Mouse (Mus musculus) gastrocnemius, postnatal 4 days (tissue): ENCODE measurements around the gene Prrx2. TPM values are rescaled to one million over a fixed set of nuclear protein-coding genes. Genes with fewer than 3 reads are reported as not detected.

ENCODE experiments used
- DNase-seq, 2 experiments: peaks; one replicate each; pipeline ENCODE4 v3.0.0; 2021 to 2022; ENCODE audit warnings: low spot score in 2 of 2, mixed read lengths in 2 of 2
- total RNA-seq, 2 experiments: library from RNA; stranded (reverse); gene quantifications; 2 replicates each; pipeline ENCODE4 v1.2.3; 2021

Gene Prrx2
- total RNA-seq, 2 experiments from 2014 or later, result 12.3 to 13.3 TPM

DNA sequence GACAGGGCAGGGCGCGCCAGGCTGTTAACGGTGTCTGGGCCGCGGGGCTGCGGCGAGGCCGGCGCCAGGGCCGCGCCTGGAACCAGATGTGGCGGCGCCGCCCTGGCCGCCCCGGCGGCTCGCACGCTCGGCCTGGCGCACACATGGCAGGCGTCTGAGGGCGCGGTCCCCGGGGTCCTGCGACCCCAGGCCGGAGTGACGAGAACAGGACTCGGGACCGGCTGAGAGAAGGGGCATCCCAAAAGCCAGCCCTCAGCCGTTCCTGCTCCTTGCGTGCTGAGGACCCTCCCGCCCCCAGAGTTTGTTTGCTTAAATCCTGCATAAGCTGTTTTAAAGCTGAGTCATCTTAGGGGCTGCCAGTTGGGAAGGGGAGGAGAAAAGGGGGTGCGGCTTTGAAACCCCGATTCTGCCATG is 30.2 kb downstream of the Prrx2 start:
- peak in 1 of 2 experiments; percentile 40 for DNase-seq

DNA sequence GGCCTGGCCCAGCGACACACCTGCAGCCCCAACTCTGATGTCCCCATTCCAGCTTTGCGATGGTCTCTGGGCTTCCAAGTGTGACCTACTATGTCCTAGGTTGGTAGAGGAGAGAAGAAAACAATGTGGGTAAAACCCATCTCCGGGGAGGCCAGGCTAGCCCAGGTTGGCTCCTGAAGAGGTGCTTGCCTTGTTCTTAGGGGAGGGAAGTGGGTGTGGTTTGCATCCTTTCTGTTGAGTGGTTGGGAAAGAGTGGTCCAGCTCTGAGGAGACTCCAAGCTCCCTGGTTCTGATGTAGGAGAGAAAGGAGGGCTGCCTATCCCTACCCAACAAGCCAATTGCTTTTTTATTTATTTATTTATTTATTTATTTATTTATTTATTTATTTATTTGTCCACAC is 30.7 kb downstream of the Prrx2 start:
- no peak for DNase-seq

DNA sequence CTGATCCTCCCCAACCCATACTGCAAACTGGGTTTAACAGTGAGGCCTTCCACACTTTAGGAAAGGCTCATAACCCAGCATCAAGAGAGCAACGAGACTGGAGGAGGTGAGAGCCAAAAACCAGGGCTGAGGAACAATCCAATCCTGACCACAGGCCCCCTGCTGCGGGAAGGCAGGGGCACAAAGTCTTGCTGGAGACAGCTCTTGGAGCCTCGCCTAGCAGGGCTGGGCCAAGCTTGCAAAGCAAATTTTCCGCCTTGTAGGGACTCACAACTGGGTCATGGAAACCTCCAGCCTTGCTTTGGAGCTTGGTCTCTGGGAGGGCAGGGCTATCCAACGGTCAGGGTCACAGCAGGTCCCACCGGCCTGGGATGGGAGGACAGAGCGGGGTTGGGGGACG is 36.1 kb downstream of the Prrx2 start:
- DNase-seq, result peak in 1 of 2 experiments; percentile 36

DNA sequence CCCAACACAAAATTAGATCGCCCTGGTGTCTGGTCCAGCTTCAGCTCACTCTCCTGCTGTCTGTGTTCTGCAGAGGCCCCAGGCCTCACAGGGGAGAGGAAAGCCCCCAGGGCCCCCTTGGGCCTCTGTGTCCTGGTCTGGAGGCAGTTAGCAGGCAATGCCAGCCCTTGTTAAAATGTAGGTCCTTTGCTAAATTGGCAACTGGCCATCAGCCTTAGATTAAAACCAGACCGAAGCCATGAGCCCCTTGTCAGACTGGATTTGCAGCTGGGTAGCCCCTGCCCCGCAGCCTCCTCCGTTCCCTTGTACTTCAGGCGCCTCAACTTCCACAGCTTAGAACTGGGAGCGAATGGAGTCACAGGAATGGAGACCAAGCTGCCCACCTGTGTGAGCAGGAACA is 37.9 kb downstream of the Prrx2 start:
- DNase-seq, result no peak

DNA sequence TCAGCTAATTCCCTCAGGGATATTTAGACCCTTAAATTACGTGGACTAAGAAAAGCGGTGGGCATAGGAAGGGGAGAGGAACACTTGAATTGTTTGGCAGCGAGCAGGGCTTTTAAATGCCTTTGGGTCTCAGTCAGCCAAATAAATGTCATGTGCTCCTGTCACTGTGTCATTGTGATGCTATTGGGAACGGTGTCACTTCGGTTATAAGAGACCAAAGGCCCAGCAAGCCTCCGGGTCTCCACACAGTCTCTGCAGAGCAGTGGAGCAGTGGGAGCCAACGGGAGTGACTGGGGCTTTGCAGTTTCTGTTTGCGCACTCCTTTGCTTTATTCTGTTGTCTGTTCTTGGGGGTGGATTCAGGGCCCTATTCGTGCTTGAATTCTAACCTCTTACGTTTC is 39.7 kb downstream of the Prrx2 start:
- DNase-seq, result no peak

DNA sequence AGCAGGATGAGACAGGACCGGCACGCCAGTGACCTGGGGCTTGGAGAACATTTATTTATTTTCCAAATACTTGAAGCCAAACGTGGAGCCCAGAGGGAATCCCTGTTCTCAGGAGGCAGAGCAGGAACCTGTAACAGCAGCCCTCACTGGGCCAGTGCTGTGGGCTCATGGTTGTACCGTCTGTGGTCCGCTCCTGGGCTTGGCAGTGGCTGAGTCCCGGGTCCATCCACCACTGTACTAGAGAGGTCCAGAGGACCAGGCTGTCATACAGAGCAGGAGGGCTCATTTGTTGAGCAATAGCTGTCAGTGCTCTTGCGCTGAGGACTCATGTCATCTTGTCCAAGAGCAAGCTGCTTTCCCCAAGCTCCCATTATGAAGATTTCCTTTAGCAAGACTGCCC is 40.3 kb downstream of the Prrx2 start:
- DNase-seq, result no peak

DNA sequence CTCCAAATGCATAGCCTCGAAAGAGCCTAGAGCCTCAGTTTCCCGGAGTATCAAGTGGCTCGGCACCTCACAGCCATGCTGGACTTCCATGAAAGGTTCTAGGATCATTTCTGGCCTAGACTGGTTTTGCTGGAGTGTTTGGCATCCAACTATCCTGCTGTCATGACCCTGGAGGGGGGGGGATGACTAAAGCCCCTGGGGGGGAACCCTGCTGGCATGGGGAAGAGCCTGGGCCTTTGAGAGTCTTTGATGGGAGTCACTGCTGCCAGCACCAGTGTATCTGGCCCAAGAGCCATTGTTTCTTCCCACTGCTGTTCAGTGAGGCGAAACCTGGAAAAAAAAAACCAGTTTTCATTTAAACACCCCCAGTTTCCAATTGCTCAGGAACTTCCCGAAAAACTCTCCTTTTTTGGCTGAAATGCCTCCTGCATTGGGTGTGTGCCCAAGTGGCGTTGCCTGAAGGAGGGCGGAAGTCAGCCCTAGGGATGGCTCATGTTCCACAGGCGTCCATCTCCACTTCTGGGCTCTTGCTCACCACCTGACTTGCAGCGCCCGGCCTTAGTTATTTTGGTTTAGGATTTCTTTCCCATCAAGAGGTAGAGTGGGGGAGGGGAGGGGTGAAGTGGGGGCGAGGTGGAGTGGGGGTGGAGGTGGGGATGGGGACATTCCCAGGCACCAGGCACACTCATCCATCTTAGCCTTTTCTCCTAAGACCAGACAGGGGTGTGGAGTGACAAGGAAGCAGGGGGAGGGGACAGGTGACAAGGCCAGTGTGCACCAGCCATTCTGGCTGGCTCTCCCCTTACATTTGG is 41.1 kb downstream of the Prrx2 start:
- DNase-seq, result peak; percentile 57 to 65

DNA sequence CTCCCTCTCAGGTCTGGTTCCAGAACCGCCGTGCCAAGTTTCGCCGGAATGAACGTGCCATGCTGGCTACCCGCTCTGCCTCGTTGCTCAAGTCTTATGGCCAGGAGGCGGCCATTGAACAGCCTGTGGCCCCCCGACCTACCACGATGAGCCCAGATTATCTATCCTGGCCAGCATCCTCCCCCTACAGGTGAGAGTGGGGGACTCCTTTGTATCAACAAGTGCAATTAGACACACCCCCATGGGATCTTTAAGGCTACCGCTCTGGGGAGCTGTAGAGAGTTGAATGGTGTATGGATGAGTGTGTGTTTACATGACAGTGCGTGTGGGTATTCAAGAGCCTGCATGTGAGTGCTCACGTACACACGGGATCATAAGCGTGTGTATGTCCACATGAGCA is 44.7 kb downstream of the Prrx2 start:
- DNase-seq, result no peak

DNA sequence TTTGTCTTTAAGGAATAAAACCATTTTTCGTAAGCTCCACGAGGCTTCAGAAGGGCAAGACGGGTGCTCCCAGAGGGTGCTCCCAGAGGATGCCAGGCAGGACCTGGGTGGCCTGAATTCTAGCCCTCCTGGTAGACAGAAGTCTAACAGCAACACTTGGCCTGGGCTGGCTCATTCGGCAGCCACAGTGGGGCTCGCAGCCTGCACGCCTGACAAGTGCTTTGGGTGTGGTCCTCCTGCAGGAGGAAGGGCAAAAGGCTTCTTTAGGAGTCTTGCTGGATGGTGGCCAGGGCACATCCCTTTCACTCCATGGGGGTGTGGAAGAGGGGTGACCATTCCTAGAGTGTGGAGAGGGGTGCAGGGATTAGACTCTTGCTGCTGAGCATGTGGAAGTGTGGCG is 46.4 kb downstream of the Prrx2 start:
- DNase-seq, result no peak

DNA sequence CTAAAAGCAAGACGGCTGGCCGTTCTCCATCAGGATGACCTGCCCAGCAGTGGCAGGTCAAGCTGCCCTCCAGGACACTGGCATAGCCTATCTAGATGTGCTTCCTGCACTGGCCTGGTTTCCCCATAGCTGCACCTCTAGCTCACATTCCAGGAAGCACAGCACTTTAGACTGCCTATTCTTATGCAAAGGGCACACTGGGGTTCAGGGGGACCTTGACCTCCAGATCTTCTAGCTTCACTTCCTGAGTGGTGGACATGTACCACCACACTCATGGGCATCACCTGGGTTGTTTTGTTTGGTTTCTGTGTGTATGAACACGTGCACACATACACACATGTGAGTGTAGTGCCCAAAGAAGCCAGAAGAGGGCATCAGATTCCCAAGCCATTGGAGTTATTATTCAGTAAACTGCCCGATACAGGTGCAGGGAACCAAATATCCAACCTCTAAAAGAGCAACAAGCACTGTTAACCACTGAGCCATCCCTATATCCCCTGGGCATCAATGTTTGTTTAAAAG is 50.1 kb downstream of the Prrx2 start:
- DNase-seq, result no peak

DNA sequence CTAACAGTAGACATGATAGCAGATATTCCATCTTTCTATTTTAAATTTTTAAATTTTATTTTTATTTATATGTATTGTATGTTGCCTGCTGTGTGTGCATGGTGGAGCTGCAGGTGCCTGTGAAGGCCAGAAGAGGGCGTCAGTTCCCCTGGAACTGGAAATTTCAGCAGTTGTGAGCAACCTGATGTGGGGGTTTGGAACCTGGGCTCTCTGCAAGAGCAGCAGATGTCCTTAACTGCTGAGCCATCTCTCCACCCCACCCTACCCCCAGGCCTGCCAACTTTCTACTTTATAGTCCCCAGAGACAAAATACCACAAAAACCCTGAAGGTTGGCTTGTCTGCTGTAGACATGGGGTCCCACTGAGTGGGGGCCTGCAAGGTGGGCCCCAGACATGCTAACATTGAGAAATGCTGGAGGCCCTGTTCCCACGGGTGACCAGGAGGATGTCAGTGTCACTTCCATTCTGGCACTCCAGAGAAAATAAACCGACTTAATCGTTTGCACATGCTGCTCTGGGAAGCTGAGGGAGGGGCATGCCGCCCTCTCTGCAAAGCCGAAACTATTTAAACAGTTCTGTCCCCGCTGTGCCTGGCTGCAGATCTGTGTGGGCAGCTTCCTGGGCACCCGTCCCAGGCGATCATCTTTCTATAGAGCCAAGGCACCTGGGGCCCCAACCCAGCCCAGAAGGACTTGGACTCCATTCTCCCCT is 50.8 kb downstream of the Prrx2 start:
- DNase-seq, result peak; percentile 46 to 66

DNA sequence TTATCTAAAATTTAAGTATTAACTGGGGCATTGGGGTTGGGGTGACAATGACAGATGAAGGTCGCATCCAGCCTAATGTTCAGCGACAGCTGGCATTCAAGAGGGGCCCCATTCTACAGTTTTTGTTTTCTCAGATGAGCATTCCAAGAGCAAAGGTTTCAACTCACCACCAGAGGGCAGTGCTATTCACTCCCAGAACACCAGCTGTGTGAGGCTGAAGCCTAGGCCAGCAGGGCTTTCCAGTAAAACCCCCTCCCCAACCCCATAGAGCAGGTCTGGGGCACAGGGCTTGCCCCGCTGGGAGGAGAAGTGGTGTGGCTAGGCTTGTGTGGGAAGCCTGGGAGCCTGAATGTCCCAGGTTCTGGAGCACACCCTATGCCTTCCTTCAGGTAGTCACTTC is 56.2 kb downstream of the Prrx2 start:
- DNase-seq, result peak in 1 of 2 experiments; percentile 52

DNA sequence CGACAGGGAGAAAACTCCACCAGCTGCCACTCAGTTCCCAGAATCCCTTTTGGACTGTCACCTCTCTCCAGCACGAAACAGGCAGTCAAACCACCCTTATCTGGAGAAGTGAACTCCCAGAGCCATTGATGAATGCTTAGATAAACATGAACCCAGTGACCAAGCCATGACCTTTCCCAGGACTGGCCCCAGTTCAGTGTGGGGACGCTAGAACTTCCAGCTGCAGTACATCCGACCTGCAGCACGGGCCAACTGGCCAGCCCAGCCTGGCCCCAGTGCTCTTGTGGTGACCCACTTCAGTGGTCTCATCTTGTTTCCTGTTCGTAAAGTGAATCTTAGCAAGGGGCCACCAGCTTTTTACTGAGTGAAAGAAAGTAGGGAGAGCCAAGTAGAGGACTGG is 58.6 kb downstream of the Prrx2 start:
- no peak for DNase-seq

DNA sequence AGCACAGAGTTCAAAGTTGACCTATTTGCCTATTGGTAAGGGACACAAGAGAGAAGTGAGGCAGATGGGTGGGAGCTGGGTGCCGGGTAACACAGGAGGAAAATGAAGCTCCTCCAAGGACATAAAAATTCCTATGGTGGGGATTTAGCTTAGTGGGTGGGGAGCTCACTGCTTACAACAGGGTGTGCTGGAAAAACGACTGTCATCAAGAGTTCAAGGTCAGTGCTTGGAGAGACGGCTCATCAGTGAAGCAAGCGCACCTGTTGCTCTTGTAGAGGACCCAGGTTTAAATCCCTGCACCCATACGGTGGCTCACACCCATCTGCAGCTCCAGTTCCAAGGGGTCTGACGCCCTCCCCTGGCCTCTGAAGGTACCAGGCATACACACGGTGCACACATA is 59.2 kb downstream of the Prrx2 start:
- DNase-seq, result no peak

DNA sequence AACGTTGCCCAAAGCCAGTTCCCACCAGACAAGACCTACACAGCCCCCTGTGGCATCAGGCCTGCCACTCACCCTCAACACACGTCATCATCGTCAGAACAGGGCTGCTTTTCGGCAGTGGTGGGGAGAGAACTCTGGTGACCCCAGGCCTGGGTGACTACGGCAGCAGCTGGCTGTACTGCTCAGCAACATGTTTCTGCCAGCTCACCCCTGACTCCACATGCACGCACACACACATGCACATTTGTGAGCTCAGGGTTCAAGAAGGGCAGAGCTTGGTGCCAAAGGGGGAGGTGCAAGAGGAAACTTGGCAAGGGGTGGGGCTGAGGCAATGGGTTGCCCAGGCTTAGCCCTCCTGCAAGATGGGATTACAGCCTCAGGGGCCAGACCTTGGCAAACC is 62.5 kb downstream of the Prrx2 start:
- no peak for DNase-seq

DNA sequence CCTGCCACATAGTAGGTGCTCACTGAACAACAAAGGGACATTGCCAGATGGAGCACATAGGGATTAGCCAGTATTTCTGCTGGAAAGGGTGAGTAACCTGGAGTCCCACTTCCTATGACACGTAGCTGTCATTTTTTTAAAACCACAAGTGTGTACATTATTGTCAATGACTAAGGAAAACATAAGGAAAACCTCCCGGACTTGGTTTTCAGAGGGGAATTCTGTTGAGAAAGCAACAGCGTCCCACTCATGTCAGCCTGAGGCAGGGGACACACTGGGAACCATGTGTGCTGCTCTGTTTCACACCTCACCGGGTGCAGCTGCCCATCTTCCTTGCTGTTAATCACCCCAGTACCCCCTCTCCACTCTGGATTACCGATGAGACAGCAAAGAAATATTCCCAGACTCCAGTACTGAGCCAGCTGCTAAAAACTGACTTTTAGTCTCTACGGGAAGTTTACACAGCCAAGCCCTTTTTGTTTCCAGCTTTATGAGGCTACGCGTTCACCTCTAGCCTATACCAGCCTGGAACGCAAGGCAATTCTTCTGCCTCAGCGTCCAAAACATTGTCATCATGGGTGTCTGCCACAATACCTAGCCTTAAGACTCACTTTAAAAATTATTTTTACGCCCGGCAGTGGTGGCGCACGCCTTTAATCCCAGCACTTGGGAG is 64.8 kb downstream of the Prrx2 start:
- no peak for DNase-seq

DNA sequence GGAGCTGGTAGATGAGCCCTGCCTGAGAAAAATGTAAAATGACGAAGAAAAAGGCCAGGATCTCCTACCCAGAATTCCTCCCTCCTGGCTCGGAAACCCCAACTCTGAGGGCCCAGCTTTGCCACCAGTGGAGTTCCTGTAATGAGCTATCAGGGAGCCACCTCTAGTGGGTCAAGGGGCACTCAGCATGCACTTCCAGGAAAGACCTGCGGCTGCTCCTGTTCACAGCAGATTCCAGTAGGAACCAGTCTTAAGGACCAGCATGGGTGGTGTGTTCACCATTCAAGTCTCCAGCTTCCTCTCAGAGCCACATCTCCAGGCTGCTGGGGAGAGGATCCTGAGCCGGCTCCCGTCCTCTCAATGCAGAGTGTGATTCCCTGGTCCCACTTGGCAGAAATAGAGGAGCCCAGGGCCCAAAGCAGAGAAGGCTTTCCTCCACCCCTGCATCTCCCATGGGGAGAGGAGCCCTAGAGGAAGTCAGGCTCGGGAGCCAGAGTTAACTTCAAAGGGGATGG is 66.9 kb downstream of the Prrx2 start:
- no peak for DNase-seq

DNA sequence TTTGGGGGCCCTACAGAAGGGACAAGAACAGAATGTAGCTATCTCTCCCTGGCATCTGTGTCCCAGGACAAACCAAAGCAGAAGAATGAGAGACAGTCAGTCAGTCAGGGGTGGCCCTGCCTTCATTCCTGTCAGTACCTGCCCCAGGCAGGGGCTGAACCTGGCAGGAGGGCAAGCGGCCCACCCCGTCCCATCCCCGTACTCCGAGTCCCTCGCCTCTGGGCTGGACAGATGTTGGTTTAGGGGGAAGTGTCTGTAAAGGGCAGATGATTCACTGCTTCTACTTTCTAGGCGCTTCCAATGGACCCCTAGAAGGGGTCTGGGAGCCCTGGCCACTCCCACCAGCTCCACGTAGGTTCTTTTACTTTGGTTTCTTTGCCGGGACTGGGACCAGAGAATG is 67.5 kb downstream of the Prrx2 start:
- no peak for DNase-seq

DNA sequence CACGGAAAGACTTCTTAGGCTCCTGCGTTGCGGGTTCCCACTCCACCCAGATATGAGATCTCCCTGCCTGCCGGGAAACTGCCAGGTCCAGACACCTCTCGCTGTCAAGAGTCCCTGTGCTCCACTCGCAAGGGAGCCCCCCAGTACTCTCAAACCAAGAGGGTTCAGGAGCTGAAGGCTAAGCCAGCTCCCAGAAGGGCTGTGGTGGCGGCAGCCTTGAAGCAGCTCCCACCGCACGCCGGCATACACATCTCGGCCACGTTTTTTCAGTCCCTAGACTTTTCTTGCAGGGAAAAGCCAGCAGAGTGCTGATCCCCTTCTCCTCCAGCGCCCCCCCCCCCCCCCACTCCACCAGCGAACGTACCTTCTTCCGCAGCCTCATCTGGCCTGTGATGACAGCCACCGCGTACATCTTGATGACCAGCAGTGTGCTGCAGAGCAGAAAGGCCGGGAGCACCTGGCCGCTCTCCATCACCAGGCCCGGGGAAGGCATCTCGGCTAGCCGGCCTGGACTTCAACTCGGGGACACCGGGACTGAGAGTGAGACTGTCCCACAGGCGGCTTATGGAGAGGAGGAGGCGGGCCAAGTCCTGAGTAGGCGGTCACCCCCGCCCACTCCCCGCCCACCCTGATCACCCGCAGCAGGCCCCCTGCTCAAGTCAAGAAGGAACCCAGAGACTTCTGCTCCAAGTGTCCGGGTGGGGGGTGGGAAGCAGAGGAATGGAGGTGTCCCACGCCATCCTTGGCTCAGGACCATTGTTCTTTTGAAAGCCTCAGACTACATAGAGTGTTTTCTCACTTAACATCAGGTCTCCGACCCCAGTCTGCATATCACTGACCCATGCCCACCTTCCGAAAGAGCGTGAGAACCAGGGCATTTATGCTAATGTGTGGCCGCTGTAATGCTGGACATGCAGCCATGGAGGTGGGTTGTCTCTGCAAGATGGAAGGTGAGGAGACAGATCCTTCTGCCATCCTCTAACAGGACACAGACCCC is 68.3 kb downstream of the Prrx2 start:
- peak in 1 of 2 experiments; percentile 50 for DNase-seq

DNA sequence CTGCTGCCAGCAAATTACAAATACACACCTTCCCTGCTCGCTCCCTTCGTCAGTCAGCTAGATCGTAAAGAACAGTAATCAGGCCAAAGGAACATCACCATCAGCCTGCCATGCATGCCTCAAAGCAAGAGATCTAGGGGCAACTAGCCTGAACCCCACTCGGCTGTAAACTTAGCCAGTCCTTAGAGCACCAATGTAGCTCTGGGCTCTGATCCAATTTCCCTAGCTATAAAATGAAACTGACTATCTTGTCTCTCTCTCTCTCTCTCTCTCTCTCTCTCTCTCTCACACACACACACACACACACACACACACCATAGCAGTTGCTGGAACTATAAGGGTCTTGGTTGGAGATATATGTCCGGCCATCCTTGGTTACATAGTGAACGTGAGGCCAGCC is 69.5 kb downstream of the Prrx2 start:
- no peak for DNase-seq
